Mouse (Mus musculus): ENCODE data around the gene Mia2. TPM values are rescaled to one million over a fixed set of nuclear protein-coding genes. Genes with fewer than 3 reads are reported as not detected.
A peak's percentile ranks its signal among the peaks of the same experiment; 100 is the strongest.
"Not testable (repeated sequence)": the region's sequence is repeated elsewhere in the genome, so short reads cannot be mapped to it uniquely, and the experiment has no call there.

The Mia2 gene
- 10 to 100 TPM; 41.3 to 51.0 TPM for total RNA-seq (2021)

- intact Hi-C loops (cut with DNase I): no loop called here
- no peak for DNase-seq (ENCODE audit: low spot score in 2 of 2)
Measured at GRCm38 (mm10) chr12:59095104-59096025, at the start of gene Mia2. Gene Mia2, plus strand, starts transcription at chr12:59095799.

DNA sequence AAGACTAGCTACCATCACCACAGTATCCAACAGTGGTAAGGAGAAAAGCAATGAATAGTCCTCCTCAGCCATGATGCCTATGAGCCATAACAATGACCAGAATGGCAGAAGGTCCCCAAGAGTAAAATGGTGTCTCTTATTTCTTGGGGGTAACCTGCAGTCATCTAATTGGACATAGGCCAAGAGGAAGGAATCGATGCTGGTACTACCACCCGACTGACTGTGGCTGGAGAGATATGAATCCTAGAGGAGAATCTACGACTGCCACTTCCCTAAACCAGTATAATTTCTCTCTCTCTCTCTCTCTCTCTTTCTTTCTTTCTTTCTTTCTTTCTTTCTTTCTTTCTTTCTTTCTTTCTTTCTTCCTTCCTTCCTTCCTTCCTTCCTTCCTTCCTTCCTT lies 43.1 kb upstream of the Mia2 start:
- intact Hi-C loops (cut with DNase I): no loop called here
- no peak for DNase-seq (ENCODE audit: low spot score in 2 of 2)

DNA sequence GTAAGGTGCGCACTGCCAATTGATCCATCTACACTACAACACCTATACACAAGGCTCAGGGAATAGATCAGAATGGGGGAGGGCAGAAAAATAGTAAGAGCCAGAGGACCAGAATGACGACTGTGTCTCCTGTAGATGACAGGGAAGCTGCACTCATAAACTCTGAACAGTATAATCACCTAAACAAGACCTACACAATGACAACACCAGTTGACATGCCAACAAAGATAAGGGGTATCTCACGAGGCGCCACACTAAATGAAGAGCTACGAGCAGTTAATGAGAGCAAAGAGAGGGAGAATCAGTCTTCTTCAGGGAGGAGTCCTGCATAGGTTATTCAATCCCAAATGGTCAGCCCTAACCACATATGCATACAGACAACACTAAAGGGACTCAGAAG lies 42.4 kb upstream of the Mia2 start:
- DNase-seq (ENCODE audit: low spot score in 2 of 2): no peak
- intact Hi-C loops (cut with DNase I): no loop called here

DNA sequence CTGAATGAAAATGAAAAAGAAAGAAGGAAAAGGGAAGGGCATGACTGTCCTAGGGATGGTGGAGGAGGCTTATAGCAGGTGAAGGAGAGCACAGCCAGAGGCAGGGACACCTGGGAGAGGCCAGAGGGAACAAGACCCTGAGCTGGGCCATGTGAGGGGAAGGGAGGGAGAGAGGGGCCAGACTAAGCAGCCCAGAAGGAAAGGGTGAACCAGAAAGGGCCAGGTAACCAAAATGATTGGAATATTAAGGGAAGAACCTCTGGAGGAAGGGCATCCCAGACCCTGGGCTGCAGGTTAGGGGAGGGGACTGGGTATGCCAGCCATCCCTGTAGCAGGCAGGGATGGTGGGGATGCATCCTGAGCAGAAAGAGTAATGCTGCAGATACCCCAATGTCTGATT lies 41.6 kb upstream of the Mia2 start:
- no peak for DNase-seq (ENCODE audit: low spot score in 2 of 2)
- intact Hi-C loops (cut with DNase I): no loop called here

DNA sequence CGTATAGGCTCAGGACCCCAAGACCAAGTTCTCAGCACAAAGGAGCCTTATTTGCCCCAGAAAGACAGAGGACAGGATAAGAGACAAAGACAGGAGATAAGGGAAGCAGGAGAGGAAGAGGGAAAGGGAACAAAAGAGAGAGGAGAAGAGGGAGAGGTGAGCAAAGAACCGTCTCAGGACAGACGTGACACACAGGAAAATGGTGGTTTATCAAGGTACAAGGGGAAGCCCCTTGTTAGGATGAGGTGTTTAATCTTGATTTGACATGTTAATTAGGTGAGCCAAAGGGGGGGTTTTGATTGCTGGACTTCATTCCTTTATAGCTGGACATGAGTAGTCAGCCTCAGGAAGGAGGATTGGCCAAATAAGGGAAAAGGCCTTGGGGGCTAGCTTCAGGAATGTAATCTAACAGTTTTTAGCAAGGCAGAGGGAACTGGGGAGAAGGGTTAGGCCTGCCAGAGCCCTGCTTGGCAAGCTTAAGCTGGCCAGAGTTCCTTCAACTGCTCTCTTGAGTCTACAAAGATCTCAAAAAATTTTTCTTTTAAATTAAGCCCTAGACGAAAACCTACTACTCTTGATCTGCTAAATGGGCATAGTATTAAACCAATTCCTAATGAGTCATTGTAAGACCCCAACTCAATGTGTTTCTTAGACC lies 40.3 kb upstream of the Mia2 start:
- intact Hi-C loops (cut with DNase I): no loop called here
- no peak for DNase-seq (ENCODE audit: low spot score in 2 of 2)

- DNase-seq (ENCODE audit: low spot score in 2 of 2): no peak
- intact Hi-C loops (cut with DNase I): no loop called here
Measured at GRCm38 (mm10) chr12:59056222-59056621, 39.4 kb upstream of the Mia2 start.

- intact Hi-C loops (cut with DNase I); DNase-seq (ENCODE audit: low spot score in 2 of 2): not testable (repeated sequence)
Measured at GRCm38 (mm10) chr12:59058242-59058641, 37.4 kb upstream of the Mia2 start.

GRCm38 (mm10) chr12:59060322-59060721 lies 35.3 kb upstream of the Mia2 start:
- intact Hi-C loops (cut with DNase I): loop anchor here (10.0 kb wide), 1 partner anchor 154 kb away; the partner anchor contains the start of gene Fbxo33
- no peak for DNase-seq (ENCODE audit: low spot score in 2 of 2)

GRCm38 (mm10) chr12:59060993-59061595 lies 34.5 kb upstream of the Mia2 start, which contains the start of gene Trappc6b:
Gene Trappc6b, minus strand, starts transcription at chr12:59061472.
- DNase-seq (ENCODE audit: low spot score in 2 of 2): peak; percentile 80 to 83
- intact Hi-C loops (cut with DNase I): loop anchor here (10.0 kb wide), 1 partner anchor 154 kb away; the partner anchor contains the start of gene Fbxo33

- intact Hi-C loops (cut with DNase I): loop anchor here (10.0 kb wide), 1 partner anchor 150 kb away; the partner anchor contains the start of gene Fbxo33
- DNase-seq (ENCODE audit: low spot score in 2 of 2): no peak
Measured at GRCm38 (mm10) chr12:59064837-59065236, 30.8 kb upstream of the Mia2 start.

DNA sequence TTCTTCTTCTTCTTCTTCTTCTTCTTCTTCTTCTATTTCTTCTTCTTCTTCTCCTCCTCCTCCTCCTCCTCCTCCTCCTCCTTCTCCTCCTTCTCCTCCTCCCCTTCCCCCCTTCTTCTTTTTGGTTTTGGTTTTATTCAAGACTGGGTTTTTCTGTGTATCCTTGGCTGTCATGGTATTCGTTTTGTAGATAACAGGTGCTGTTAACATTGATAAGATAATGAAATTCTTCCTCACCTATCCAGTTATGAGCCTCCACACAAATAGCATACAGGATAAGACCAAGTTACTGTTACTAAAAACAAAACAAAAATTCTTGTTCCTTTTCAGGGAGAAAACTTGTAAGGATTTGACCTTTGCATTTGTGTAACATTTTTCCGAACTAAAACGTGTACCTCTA lies 29.8 kb upstream of the Mia2 start:
- intact Hi-C loops (cut with DNase I): loop anchor here (2.0 to 10.0 kb wide), 3 partner anchors 53 to 149 kb away; partner anchors contain the start of genes Fbxo33, Gemin2 and Sec23a

DNA sequence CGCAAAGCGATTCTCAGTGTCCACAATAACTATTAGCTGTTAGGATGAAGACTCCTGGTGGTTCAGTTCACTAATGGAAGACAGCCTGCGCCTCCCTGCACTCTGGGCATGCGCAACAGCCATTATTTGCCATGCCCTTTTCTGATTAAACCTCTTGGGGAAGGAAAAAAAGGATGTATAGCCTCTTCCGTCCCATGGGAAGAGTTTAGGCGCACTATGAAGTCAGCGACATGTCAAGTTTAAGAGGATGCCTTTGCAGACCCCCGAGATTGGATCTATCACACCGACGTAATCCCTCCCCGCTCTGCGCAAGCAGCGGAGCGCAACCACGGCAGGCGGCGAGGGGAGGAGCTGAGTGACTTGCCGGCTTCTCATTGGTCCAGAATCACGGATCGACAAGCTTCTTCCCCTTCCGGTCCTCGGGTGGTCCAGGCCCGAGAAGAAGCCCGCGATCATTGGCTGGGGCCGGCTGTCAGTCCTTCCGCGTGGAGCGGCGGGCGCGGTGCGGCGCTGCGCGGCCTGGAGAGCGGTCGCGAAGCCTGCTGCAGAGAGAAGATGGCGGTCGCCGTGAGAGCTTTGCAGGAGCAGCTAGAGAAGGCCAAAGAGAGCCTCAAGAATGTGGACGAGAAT lies 29.0 kb upstream of the Mia2 start, which contains the start of gene Pnn:
Gene Pnn, plus strand, starts transcription at position 437 of the 630 bp plus-strand sequence.
- DNase-seq (ENCODE audit: low spot score in 2 of 2): peak; percentile 97 to 98
- intact Hi-C loops (cut with DNase I): loop anchor here (2.0 to 10.0 kb wide), 3 partner anchors 54 to 148 kb away; partner anchors contain the start of genes Fbxo33, Gemin2 and Sec23a

More for the DNA sequence above, 29.8 kb upstream of the Mia2 start:
- DNase-seq (ENCODE audit: low spot score in 2 of 2): no peak

DNA sequence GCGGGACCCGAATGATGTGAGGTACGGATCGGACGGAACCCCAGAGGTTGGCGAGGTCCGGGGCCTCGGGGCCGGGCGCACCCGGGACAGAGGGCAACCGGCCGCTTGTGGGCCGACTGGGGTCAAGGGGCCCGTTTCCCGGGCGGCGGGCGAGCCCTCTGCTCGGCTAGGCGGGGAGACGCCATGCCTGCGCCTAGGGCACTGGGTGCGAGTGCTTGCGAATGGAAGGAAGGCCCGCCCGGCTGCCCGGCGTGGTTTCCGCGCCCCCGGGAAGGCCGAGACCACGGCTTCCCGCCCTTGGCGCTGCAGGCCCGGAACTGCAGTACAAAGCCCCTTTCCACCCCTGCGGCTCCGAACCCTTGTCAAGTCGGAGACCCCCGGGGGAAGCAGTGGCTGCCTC lies 28.5 kb upstream of the Mia2 start:
- no peak for DNase-seq (ENCODE audit: low spot score in 2 of 2)
- intact Hi-C loops (cut with DNase I): loop anchor here (2.0 to 10.0 kb wide), 3 partner anchors 54 to 148 kb away; partner anchors contain the start of genes Fbxo33, Gemin2 and Sec23a

DNA sequence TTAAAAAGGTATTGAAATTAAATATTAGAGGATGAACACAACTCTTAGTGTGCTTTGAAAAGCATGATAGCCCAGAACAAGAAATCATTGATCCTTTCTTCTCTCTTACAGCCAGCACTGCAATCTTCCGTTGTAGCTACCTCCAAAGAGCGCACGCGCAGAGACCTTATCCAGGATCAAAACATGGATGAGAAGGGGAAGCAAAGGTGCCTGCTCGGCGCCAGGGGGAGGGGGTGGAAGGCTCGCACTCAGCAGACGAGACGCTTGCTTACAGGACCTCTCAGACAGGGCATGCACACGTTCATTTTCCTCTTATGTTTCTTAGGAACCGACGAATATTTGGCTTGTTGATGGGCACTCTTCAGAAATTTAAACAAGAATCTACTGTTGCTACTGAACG lies 26.8 kb upstream of the Mia2 start:
- DNase-seq (ENCODE audit: low spot score in 2 of 2): no peak
- intact Hi-C loops (cut with DNase I): loop anchor here (10.0 kb wide), 1 partner anchor 146 kb away; the partner anchor contains the start of gene Fbxo33

DNA sequence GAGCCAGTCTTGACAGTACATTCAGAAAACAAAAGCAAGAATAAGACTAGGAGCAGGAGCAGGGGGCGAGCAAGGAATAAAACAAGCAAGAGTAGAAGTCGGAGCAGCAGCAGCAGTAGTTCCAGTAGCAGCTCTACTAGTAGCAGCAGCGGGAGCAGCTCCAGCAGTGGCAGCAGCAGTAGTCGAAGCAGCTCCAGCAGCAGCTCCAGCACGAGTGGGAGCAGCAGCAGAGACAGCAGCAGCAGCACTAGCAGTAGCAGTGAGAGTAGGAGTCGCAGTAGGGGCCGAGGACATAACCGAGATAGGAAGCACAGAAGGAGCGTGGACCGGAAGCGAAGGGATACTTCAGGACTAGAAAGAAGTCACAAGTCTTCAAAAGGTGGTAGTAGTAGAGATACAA lies 23.3 kb upstream of the Mia2 start:
- intact Hi-C loops (cut with DNase I): no loop called here
- DNase-seq (ENCODE audit: low spot score in 2 of 2): peak; percentile 29 to 46

GRCm38 (mm10) chr12:59074052-59074451 lies 21.5 kb upstream of the Mia2 start:
- peak; percentile 17 to 23 for DNase-seq (ENCODE audit: low spot score in 2 of 2)

DNA sequence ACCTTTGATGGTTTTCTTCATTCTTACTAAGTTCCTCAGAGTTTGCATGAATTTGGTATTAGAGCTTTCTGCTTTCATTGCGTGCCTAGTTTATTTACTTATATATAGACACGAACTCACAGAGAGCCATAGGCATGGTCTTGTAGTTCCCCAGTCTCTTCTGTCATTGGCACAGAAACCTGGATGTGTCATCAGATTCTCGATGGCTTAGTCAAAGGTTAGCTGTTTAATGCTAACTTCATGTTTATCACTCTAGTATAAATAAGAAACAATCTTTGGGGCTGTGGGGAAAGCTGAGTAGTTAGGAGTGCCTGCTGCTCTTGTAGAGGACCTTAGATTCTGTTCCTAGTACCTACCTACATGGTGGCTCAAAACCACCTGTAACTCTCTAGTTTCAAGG lies 18.6 kb upstream of the Mia2 start:
- no peak for DNase-seq (ENCODE audit: low spot score in 2 of 2)
- intact Hi-C loops (cut with DNase I): no loop called here

More at GRCm38 (mm10) chr12:59074052-59074451, 21.5 kb upstream of the Mia2 start:
- intact Hi-C loops (cut with DNase I): no loop called here

GRCm38 (mm10) chr12:59077883-59078282 lies 17.7 kb upstream of the Mia2 start:
- intact Hi-C loops (cut with DNase I): no loop called here

DNA sequence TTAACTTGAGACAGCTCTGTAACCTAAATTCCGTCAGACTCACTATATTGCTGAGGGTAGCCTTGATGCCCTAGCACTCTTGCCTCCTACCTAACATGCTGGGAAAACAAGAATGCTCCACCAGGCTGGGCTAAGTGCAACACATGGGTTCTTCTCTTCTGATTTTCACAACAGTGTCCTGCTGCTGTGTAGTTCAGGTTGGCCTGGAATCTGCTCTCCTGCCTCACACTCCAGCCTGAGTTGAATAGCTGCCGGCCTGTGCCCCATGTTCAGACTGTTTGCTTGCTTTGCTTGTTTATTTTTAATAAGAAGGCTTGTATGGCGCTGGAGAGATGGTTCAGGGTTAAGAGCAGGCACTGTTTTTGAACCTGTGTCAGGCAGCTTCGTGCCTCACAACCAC lies 15.1 kb upstream of the Mia2 start:
- intact Hi-C loops (cut with DNase I): no loop called here
- no peak for DNase-seq (ENCODE audit: low spot score in 2 of 2)

More at GRCm38 (mm10) chr12:59077883-59078282, 17.7 kb upstream of the Mia2 start:
- DNase-seq (ENCODE audit: low spot score in 2 of 2): no peak
